Mouse (Mus musculus) midbrain, embryonic 12.5 days (tissue): ENCODE data around the gene Klc2. TPM values are rescaled to one million over a fixed set of nuclear protein-coding genes. Genes with fewer than 3 reads are reported as not detected.
"Not testable (repeated sequence)": the region's sequence is repeated elsewhere in the genome, so short reads cannot be mapped to it uniquely, and the experiment has no call there.

Experiments used
- ATAC-seq: fragments of 200-750 bp; cut with Nextera tagmentation; 2 replicates; pipeline ENCODE4 v1.8.0; 2017; ENCODE audit warnings: low read depth, moderate TSS enrichment, moderate library complexity; ENCODE audit not compliant: low FRiP score
- H3K27ac ChIP-seq: fragments of 300-500 bp; sonication (generic); replicated peaks from 2 replicates; pipeline ENCODE4 v1.5.1; 2016; ENCODE audit warnings: mild to moderate bottlenecking
- H3K27me3 ChIP-seq: fragments of 300-500 bp; sonication (generic); 2 replicates; pipeline ENCODE4 v1.6.1; 2016; ENCODE audit warnings: mild to moderate bottlenecking
- H3K36me3 ChIP-seq: fragments of 300-500 bp; sonication (generic); 2 replicates; pipeline ENCODE4 v1.6.1; 2016
- H3K4me1 ChIP-seq: fragments of 300-500 bp; sonication (generic); 2 replicates; pipeline ENCODE4 v1.6.1; 2016
- H3K4me2 ChIP-seq: fragments of 300-500 bp; sonication (generic); replicated peaks from 2 replicates; pipeline ENCODE4 v1.6.1; 2016; ENCODE audit warnings: mild to moderate bottlenecking, moderate library complexity
- H3K4me3 ChIP-seq: fragments of 300-500 bp; sonication (generic); 2 replicates; pipeline ENCODE4 v1.5.1; 2016; ENCODE audit warnings: mild to moderate bottlenecking
- H3K9ac ChIP-seq: fragments of 300-500 bp; sonication (generic); replicated peaks from 2 replicates; pipeline ENCODE4 v1.6.1; 2016; ENCODE audit warnings: mild to moderate bottlenecking, moderate library complexity
- H3K9me3 ChIP-seq: fragments of 300-500 bp; sonication (generic); 2 replicates; pipeline ENCODE4 v1.6.1; 2016; ENCODE audit warnings: mild to moderate bottlenecking
- WGBS: fragments of 180-500 bp; shearing (Covaris S2); methylation state at CpG from one replicate; pipeline ENCODE4 v1.1.7; 2016; 5-methylcytosine and 5-hydroxymethylcytosine counted together
- polyA plus RNA-seq: library from polyadenylated mRNA; unstranded; fragments of >200 nt; fragmentation: Nextera tagmentation; extraction: Ambion mirVana; gene quantifications from 2 replicates; pipeline ENCODE4 v1.2.1, GENCODE M21; 2016

The Klc2 gene
- polyA plus RNA-seq, 1 experiment from 2014 or later = 54.7 TPM

DNA sequence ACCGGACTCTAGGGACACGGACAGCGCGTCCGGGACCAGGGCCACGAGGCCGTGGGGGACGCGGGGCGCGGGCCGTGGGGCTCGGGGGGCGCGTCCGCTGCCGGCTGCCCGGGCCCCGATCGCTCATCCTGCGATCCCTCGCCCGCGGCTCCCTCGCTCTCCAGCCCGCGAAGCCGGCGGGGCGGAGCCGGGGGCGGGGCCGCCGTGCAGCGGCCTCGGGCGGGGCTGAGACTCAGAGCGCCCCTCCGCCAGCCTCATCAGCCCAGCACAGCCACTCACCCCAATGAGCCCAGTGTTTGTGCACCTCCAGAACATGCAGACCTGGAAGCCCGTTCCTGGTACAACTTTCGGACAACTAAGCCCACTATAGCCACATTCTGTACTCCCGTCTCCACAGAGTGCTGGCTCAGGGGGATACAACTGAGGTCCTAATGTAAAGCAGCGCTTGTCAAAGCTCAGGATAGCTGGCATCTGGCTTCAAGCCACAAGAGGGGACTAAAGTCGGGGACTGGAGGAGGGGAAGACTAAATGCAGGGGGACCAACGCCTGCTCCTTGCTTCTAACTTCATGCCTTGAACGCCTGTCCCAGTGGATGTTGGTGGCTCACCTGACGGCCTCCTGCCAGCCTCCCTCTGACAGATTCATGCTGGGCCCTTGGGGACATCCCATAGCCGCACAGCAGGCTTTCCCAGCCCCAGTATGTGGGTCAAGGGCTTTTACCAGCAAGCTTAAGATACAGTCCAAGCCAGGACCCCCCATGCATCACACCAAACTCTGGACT, 19.8 kb downstream of the Klc2 start, which contains the start of gene Cnih2:
Gene Cnih2 (minus strand): TSS at position 159 of the 781 bp plus-strand sequence.
- Histone ChIP-seq H3K4me2 (peak within 1 kb of the TSS; percentile 93), H3K4me3 (peak within 1 kb of the TSS; percentile 78), H3K36me3 (peaks cover 45% of the 10 kb centered on the region), H3K4me1 (peaks cover 59% of the 10 kb centered on the region), H3K27me3 (no peaks in the 10 kb centered on the region), H3K9ac (peak within 1 kb of the TSS; percentile 98), H3K27ac (peak within 1 kb of the TSS; percentile 93), H3K9me3 (no peaks in the 10 kb centered on the region)
- ATAC-seq = peak; percentile 59
- WGBS = 3% methylated on average over 43 of the region's 48 CpGs

DNA sequence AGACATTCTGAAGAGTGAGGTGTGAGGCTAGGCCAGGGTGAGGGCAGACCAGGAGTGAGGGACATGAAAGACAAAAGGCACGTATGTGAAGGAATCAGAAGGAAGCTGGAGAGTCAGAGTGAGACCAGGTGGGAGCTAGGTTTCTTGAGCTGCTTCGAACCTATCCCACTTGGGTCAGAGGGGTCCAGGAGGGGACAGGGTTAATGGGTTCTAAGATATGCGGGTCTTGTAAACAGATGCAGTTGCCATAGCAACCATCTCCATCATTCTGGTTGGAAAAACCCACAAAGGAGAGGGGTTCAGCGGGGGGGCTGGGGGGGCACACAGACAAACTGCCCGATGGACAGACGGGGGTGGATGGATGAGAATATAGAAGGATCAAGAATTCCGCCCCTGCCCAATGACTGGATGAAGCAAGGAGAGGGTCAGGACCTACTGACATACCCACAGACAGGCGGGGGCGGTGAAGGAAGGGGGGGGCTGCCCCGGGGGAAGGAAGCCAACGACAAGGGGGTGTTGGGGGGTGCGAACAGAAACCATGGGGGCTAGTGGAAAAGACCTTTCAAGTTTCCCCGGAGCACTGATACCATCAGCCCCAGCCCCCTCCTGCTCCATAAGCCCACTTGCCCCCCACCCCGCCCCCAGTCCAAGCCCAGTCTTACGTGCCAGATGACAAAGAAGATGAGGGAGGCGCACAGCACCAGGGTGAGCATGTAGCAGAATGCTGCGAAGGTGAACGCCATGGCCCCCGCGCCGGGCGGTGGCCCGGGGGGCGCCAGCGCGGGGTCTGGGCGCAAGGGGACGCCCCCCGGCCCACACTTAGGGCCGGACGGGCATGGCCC, 20.6 kb downstream of the Klc2 start:
- Histone ChIP-seq H3K27me3 (no peaks in the 10 kb centered on the region), H3K9me3 (no peaks in the 10 kb centered on the region), H3K27ac (peak overlapping the region; percentile 93), H3K36me3 (peaks cover 45% of the 10 kb centered on the region), H3K9ac (peak overlapping the region; percentile 98), H3K4me3 (peak overlapping the region; percentile 78), H3K4me1 (peaks cover 66% of the 10 kb centered on the region), H3K4me2 (peak overlapping the region; percentile 93)
- peak; percentile 8 for ATAC-seq
- WGBS = 3% methylated on average over 28 of the region's 31 CpGs

DNA sequence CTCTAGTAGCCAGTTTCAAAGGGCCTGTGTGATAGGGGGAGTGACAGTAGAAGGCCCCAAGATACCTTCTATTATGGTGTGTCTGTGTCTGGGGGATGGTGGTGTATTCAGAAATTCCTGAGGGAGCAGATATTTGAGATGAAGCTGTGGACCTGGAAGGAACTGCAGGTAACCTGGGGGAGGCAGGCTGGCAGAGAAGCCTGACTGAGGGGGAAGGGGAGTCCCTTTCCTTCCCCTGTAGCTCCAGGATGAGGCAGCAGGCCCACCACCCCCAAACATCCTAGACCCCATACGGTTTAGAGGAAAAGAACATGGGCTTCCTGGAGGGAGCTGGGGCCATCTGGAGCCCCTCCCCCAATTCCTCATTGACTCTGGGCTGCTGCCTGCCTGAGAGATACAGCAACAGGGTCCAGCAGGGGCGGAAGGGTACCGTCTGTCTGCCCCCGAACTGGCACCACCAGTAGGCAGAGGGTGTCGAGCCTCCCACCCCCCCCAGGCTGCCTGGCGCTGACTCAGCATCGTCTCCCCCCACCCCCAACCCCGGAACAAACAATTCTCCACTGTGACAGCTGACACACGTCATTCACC, 22.4 kb downstream of the Klc2 start:
- H3K9ac ChIP-seq = peak overlapping the region; percentile 98
- no peak for ATAC-seq
- H3K27ac ChIP-seq = peak overlapping the region; percentile 93
- H3K4me1 ChIP-seq = peaks cover 66% of the 10 kb centered on the region
- peak overlapping the region; percentile 78 for H3K4me3 ChIP-seq
- WGBS = 4% methylated on average over 9 of the region's 9 CpGs
- H3K27me3 ChIP-seq = no peaks in the 10 kb centered on the region
- no peaks in the 10 kb centered on the region for H3K9me3 ChIP-seq
- H3K4me2 ChIP-seq = peak overlapping the region; percentile 93
- H3K36me3 ChIP-seq = peaks cover 44% of the 10 kb centered on the region

DNA sequence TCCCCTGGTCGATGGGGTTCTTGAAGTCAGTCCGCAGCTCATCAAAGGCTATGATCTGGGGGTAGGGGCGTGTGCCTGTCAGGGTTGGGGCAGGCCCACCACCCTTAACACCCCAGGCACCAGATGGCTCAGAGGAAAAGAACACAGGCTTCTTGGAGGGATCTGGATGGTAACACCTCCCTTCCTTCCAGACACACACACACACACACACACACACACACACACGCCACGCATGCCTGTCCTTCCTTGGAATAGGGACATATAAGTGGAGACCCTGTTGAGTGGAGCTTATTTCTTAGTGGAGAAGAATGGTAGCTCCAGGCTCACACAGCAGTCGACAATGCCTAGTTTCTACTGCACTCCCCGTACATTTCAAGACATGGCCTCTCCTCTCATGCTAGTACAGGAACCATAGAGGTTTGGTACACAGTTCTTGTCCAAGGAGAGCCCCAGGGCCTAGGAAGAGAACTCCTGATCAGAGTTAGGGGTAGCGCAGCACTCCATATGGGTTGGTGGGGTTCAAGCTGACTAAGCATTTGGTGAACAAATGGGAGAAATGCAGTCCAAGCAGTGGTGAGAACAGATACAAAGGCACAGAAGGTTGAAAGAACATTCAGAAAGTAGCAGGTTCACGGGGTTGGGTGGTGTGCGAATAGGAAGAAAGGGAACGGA, 23.5 kb downstream of the Klc2 start:
- Histone ChIP-seq H3K27me3 (no peaks in the 10 kb centered on the region), H3K4me2 (peak overlapping the region; percentile 93), H3K4me3 (peak overlapping the region; percentile 78), H3K4me1 (peaks cover 66% of the 10 kb centered on the region), H3K9me3 (no peaks in the 10 kb centered on the region), H3K27ac (peak overlapping the region; percentile 93), H3K9ac (peak overlapping the region; percentile 32), H3K36me3 (peaks cover 41% of the 10 kb centered on the region)
- 33% methylated on average over 11 of the region's 11 CpGs for WGBS
- ATAC-seq = no peak; the same call in none of the 2 replicates

DNA sequence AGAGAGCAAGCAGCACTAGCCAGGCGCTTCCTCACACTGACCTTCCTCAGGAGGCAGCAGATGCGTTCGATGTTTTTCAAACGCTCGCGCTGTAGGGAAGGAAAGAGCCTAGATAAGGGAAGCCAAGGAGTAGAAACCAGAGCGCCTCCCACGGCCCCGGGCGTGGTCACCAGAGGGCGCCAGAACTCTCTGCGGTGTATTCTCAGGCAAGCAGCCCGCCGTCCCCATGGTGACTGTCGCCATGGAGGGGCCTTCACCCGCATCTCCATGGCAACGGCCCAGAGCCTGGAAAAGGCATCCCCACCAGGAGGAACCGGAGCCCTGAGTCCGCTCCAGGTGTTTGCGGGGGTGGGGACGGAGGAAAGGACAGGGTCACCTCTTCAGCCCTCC, 24.1 kb downstream of the Klc2 start:
- peak overlapping the region; percentile 78 for H3K4me3 ChIP-seq
- 0% methylated on average over 21 of the region's 21 CpGs for WGBS
- H3K27me3 ChIP-seq = no peaks in the 10 kb centered on the region
- peak; percentile 68 for ATAC-seq
- H3K36me3 ChIP-seq = peaks cover 36% of the 10 kb centered on the region
- H3K4me2 ChIP-seq = peak overlapping the region; percentile 93
- peak overlapping the region; percentile 93 for H3K27ac ChIP-seq
- H3K4me1 ChIP-seq = peaks cover 64% of the 10 kb centered on the region
- no peaks in the 10 kb centered on the region for H3K9me3 ChIP-seq
- peak overlapping the region; percentile 32 for H3K9ac ChIP-seq

DNA sequence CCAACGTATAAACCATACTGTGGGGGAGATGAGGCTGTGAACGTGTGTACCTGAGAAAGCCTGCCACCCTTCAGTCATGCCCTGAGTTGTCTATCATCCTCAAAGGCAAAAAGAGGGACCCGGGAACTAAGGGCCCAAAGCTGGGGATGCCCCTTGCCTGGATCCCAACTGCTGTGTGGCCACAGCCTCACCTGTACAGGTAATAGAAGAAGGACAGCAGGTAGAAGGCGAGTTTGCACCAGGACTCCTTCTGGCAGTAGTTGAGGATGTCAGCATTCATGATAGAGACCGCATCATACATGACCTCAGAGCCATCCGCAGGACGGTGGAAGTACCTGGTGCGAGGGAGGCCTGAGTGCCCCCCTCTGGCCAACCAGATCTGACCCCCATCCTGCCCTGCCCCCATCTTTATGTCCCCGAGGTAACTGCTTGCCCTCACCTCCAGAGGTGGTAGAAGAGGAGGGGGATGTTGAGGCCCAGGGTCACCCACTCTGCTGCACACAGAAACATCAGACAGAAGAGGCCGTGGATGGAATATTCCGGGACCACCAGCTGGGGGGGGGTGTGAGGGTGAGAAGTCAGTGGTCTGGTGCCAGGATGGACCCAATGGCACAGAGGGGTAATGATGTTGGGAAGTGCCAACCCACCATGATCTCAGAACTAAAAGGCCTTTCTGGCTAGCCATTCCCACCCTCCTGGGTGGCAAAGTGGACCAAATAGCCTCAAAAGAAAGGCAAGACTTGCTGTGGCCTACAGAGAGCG, 24.7 kb downstream of the Klc2 start:
- peaks cover 64% of the 10 kb centered on the region for H3K4me1 ChIP-seq
- 71% methylated on average over 12 of the region's 12 CpGs for WGBS
- H3K27ac ChIP-seq = peak overlapping the region; percentile 93
- peak overlapping the region; percentile 93 for H3K4me2 ChIP-seq
- no peaks in the 10 kb centered on the region for H3K27me3 ChIP-seq
- H3K36me3 ChIP-seq = peaks cover 36% of the 10 kb centered on the region
- peak overlapping the region; percentile 32 for H3K9ac ChIP-seq
- H3K9me3 ChIP-seq = no peaks in the 10 kb centered on the region
- peak overlapping the region; percentile 78 for H3K4me3 ChIP-seq
- ATAC-seq = no peak; the same call in 1 of the 2 replicates

DNA sequence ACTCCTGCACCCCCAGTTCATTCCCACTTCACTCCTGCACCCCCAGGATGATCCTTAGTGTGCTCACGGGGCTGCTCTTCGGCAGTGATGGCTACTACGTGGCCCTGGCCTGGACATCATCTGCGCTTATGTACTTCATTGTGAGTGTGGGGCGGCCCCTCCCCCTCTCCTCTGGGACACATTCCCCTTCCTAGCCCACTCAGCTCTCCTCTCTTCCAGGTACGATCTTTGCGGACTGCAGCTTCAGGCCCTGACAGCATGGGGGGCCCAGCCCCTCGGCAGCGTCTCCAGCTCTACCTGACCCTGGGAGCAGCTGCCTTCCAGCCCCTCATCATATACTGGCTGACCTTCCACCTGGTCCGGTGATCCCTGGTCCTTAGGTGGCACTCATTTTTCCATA, 26.3 kb downstream of the Klc2 start:
- no peak for ATAC-seq
- whole genome bisulfite sequencing = 84% methylated on average over 10 of the region's 10 CpGs
- no peak overlapping the region for H3K27ac ChIP-seq

DNA sequence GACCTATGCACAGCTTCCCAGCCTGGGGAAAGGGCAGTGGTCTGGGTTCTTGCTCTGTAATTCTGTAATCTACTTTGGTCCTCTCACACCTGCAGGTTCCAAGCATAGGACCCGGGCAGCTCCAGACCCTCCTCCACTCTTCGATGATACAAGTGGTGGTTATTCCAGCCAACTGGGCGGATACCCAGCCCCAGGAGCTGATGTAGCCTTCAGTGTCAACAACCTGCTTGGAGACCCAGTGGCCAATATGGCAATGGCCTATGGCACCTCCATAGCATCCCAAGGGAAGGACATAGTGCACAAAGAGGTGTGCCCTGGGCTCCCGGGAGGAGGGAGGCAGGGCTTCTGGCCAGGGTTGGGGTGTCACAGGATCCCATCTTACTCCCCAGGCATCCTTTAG, 29.0 kb downstream of the Klc2 start:
- Histone ChIP-seq H3K27me3 (peaks cover 24% of the 10 kb centered on the region), H3K27ac (no peak overlapping the region), H3K36me3 (peaks cover 36% of the 10 kb centered on the region), H3K9ac (peak overlapping the region; percentile 73; the same call in 1 of the 2 replicates), H3K4me1 (peaks cover 42% of the 10 kb centered on the region), H3K9me3 (no peaks in the 10 kb centered on the region), H3K4me2 (peak overlapping the region; percentile 89), H3K4me3 (peak overlapping the region; percentile 89)
- 91% methylated on average over 4 of the region's 4 CpGs for WGBS
- no peak for ATAC-seq

More for the DNA sequence above, 26.3 kb downstream of the Klc2 start:
- H3K4me3 ChIP-seq = no peak overlapping the region
- no peak overlapping the region for H3K4me2 ChIP-seq
- peaks cover 60% of the 10 kb centered on the region for H3K4me1 ChIP-seq
- H3K27me3 ChIP-seq = no peaks in the 10 kb centered on the region
- peaks cover 36% of the 10 kb centered on the region for H3K36me3 ChIP-seq
- H3K9me3 ChIP-seq = no peaks in the 10 kb centered on the region
- no peak overlapping the region for H3K9ac ChIP-seq

DNA sequence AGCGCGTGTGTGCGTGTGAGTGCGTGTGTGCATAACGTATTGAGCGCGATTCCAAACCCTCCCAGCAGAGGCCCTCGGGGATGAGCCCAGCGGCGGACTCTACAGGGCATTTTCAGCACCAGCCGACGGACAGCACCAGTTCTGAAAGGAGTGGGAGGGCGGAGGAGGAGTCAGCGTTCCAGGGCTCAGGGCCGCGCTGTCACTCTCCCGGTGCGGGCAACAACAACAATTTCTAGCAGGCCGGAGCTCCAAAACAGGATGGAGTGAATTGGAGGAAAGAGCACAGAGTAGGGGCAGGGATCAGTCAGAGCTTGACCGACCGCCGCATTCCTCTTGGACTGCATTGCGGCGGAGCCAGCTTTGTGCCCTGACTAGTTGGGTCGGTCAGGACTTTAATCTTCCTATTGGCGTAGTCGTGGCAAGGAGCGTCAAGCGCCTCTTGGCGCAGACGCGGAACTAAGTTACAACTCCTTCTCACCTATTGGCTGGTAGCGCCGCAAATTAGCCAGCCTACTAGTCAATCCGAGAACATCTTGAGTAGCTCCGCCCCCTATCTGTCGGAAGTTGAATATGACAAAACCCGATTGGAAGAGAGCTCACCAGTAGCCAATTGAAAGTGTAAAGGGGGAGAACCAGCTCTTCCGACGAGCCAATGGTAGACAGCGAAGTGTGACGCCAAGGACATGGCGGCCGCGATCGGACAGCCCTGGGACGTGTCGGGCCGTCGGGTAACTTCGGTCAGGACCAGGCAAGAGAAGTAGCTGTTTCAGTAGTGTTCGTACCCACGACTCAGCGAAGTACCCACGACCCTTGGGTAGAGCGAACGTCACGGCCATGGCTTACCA, 30.3 kb downstream of the Klc2 start, which contains the start of gene Yif1a:
Gene Yif1a (plus strand): TSS at position 655 of the 845 bp plus-strand sequence.
- peaks cover 28% of the 10 kb centered on the region for H3K36me3 ChIP-seq
- peak within 1 kb of the TSS; percentile 89 for H3K4me2 ChIP-seq
- H3K9ac ChIP-seq = peak within 1 kb of the TSS; percentile 73
- under 1% methylated on average over 58 of the region's 58 CpGs for WGBS
- H3K9me3 ChIP-seq = no peaks in the 10 kb centered on the region
- H3K4me3 ChIP-seq = peak within 1 kb of the TSS; percentile 89
- peaks cover 30% of the 10 kb centered on the region for H3K4me1 ChIP-seq
- peak; percentile 95 for ATAC-seq
- H3K27ac ChIP-seq = peak within 1 kb of the TSS; percentile 91
- H3K27me3 ChIP-seq = peaks cover 36% of the 10 kb centered on the region

DNA sequence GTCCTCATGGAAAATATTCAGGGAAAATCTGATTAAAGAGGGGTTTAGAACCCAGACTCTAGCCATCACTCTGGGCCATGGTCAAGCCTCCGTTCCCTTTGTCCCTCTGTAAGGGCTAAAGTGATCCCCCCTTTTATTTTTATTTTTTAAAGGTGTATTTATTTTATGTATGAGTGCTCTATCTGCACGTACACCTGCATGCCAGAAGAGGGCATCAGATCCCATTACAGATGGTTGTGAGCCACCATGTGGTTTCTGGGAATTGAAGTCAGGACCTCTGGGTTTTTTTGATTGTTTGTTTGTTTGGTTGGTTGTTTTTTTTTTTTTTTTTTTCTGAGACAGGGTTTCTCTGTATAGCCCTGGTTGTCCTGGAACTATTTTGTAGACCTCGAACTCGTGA, 31.8 kb downstream of the Klc2 start:
- WGBS = 71% methylated on average over 4 of the region's 4 CpGs
- Histone ChIP-seq H3K36me3 (peaks cover 12% of the 10 kb centered on the region), H3K27me3 (peaks cover 52% of the 10 kb centered on the region), H3K4me1 (peaks cover 27% of the 10 kb centered on the region)
- not testable (repeated sequence) for ATAC-seq, H3K9ac ChIP-seq, H3K4me2 ChIP-seq, H3K27ac ChIP-seq, H3K9me3 ChIP-seq, H3K4me3 ChIP-seq
